ENCODE assay signal across 24 mouse cellular contexts in the genomic region with DNA sequence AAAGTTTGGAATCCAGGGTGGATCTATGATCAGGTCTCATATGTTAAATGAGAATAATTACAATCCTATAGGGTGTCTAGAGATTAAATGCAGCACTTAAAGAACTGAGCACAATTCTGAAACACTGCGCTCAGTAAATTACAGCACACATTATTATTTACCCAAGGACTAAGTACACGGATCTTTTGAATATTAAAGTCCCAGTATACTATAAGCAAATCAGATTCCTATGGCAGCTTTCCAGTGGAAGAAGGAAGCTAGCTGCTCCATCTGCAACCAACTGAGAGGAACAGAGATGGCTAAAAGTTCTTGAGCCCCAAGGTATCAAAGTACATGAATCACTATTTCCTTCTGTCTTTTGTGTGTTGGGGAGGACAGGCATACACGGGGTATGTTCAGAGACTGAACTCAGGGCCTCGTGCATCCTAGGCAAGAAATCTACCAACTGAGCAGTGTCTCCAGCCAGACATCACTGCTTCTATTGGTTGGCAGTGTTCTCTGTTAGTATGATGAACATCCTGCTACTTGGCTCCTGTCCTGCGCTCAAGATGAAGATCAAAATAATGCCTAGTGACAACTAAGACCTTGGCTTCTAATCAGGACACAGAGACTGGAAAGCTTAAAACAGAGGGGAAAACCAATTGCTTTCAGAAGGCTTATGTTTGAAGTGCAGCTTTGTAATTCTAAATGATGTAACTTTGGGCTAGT. TPM values are rescaled to one million over a fixed set of nuclear protein-coding genes. Genes with fewer than 3 reads are reported as not detected.
DNase-seq lines count a peak whose midpoint lies in the region; ATAC-seq and TF ChIP-seq lines count a peak whose summit lies in the region.
"Had no signal": no experiment of that assay in that cellular context is flagged by ENCODE, and none has a peak within 500 bp of the region (broad histone marks: within the 10 kb centered on the region; RNA-seq: fewer than 3 reads in every experiment).

No protein-coding gene starts in this region.

- peak; percentile 26 to 39 for DNase-seq in cerebellum, postnatal 14 days
- DNase-seq in cerebellum, postnatal 36 days, result no peak
- DNase-seq in lung, postnatal 4 days, result no peak
- peak; percentile 26 for DNase-seq in lung, postnatal 14 days
- DNase-seq in stomach, postnatal 0 days (ENCODE audit: low spot score), result no peak
- no peak for DNase-seq in layer of hippocampus, adult 2 months (ENCODE audit: low spot score in 2 of 2)
- no peak for DNase-seq in layer of hippocampus, adult 9-11 months
- DNase-seq: adrenal gland, postnatal 25 days; cerebellum, adult 11-12 months; cerebellum, adult 9-10 months; gastrocnemius, postnatal 10 days; heart, adult 18-20 months; heart, postnatal 10 days; heart, postnatal 4 days had no signal

- peaks cover 17% of the 10 kb centered on the region for H3K4me1 ChIP-seq in lung, embryonic 16.5 days (replicated peaks; ENCODE audit: control insufficient read depth, insufficient read depth, low read length)
- no peaks in the 10 kb centered on the region for H3K4me1 ChIP-seq in stomach, postnatal 0 days (replicated peaks; ENCODE audit: control insufficient read depth, insufficient read depth)
- H3K4me1 ChIP-seq: embryonic facial prominence, embryonic 13.5 days; forebrain, embryonic 12.5 days; hindbrain, embryonic 12.5 days had no signal

- peak overlapping the region; percentile 89 for H3K27ac ChIP-seq in lung, embryonic 16.5 days (ENCODE audit: low read length)
- H3K27ac ChIP-seq in stomach, postnatal 0 days (replicated peaks), result 0 out of 2 replicates have a peak overlapping the region, but pooled peaks have one; percentile 31
- H3K27ac ChIP-seq in layer of hippocampus, adult 2 months, result no peak overlapping the region
- H3K27ac ChIP-seq: embryonic facial prominence, embryonic 13.5 days; heart, embryonic 10.5 days; hindbrain, embryonic 12.5 days had no signal

- H3K9me3 ChIP-seq in lung, embryonic 16.5 days (ENCODE audit: control insufficient read depth, low read length), result no peaks in the 10 kb centered on the region
- no peaks in the 10 kb centered on the region for H3K9me3 ChIP-seq in stomach, postnatal 0 days (ENCODE audit: control insufficient read depth, low read length)
- H3K9me3 ChIP-seq: embryonic facial prominence, embryonic 13.5 days; forebrain, embryonic 12.5 days; heart, embryonic 10.5 days; hindbrain, embryonic 12.5 days had no signal

- no peak overlapping the region for H3K4me2 ChIP-seq in lung, embryonic 16.5 days (ENCODE audit: low read depth, low read length)
- no peak overlapping the region for H3K4me2 ChIP-seq in stomach, postnatal 0 days (replicated peaks; ENCODE audit: low read depth)
- H3K4me2 ChIP-seq: embryonic facial prominence, embryonic 13.5 days; forebrain, embryonic 12.5 days; hindbrain, embryonic 12.5 days had no signal

- no peaks in the 10 kb centered on the region for H3K27me3 ChIP-seq in lung, embryonic 16.5 days (ENCODE audit: control insufficient read depth, insufficient read depth, low read depth, low read length)
- H3K27me3 ChIP-seq in stomach, postnatal 0 days (ENCODE audit: control insufficient read depth, insufficient read depth, low read length), result no peaks in the 10 kb centered on the region
- H3K27me3 ChIP-seq: CH12.LX; embryonic facial prominence, embryonic 13.5 days; forebrain, embryonic 12.5 days; hindbrain, embryonic 12.5 days; Patski had no signal

- no peak for TF ChIP-seq EP300 in stomach, postnatal 0 days (optimal IDR thresholded peaks at IDR 0.05)

- no peak overlapping the region for H3K9ac ChIP-seq in lung, embryonic 16.5 days (ENCODE audit: low read length)
- no peak overlapping the region for H3K9ac ChIP-seq in stomach, postnatal 0 days (ENCODE audit: low read length)
- H3K9ac ChIP-seq: embryonic facial prominence, embryonic 13.5 days; forebrain, embryonic 12.5 days; hindbrain, embryonic 12.5 days had no signal

- 50% methylated on average over 5 of the region's 5 CpGs for WGBS in lung, embryonic 16.5 days
- WGBS in stomach, postnatal 0 days, result 52% methylated on average over 5 of the region's 5 CpGs

- ATAC-seq in lung, embryonic 16.5 days (ENCODE audit: low read depth), result peak; percentile 90
- ATAC-seq in stomach, postnatal 0 days (ENCODE audit: low FRiP score, low TSS enrichment), result no peak; the same call in 1 of the 2 replicates
- ATAC-seq: activated CD4-positive, CD25-positive, alpha-beta regulatory T cell, adult 4 months; hindbrain, embryonic 16.5 days; inflammation-experienced regulatory T-cells, adult 6 months; Patski had no signal

- H3K36me3 ChIP-seq in lung, embryonic 16.5 days (ENCODE audit: control insufficient read depth, insufficient read depth, low read length), result peaks cover 41% of the 10 kb centered on the region
- H3K36me3 ChIP-seq in stomach, postnatal 0 days (ENCODE audit: control insufficient read depth, insufficient read depth, low read length), result peaks cover 15% of the 10 kb centered on the region; the same call in 1 of the 2 replicates

- H3K4me3 ChIP-seq in lung, embryonic 16.5 days (ENCODE audit: low read length), result no peak overlapping the region
- no peak overlapping the region for H3K4me3 ChIP-seq in stomach, postnatal 0 days (ENCODE audit: low read depth, low read length)
- H3K4me3 ChIP-seq in layer of hippocampus, adult 2 months, result no peak overlapping the region
- H3K4me3 ChIP-seq: embryonic facial prominence, embryonic 13.5 days; forebrain, embryonic 12.5 days; heart, embryonic 10.5 days; hindbrain, embryonic 12.5 days had no signal

- TF ChIP-seq CTCF in stomach, postnatal 0 days (IDR thresholded peaks at IDR 0.05; ENCODE audit: low read depth), result no peak
- TF ChIP-seq CTCF in layer of hippocampus, adult 2 months (conservative IDR thresholded peaks at IDR 0.05), result no peak

RNA-seq across cellular contexts. Expression of a gene that starts 13.7 kb away (rescaled TPM):
- 6.3 and 6.4 TPM in 2 replicates for polyA plus RNA-seq in lung, embryonic 16.5 days (2015; fragmentation: Nextera tagmentation; extraction: Ambion mirVana)
- polyA plus RNA-seq in stomach, postnatal 0 days (2015; fragmentation: Nextera tagmentation; extraction: Ambion mirVana), result 2.5 and 2.8 TPM in 2 replicates
- 10 to 100 TPM; 63.1 to 64.0 TPM for total RNA-seq in layer of hippocampus, adult 2 months (2021)

RNA-seq across cellular contexts. Expression of a gene that starts 25.3 kb away (rescaled TPM):
- 17.9 and 19.7 TPM in 2 replicates for polyA plus RNA-seq in lung, embryonic 16.5 days (2015; fragmentation: Nextera tagmentation; extraction: Ambion mirVana)
- polyA plus RNA-seq in stomach, postnatal 0 days (2015; fragmentation: Nextera tagmentation; extraction: Ambion mirVana), result 7.7 and 8.0 TPM in 2 replicates
- total RNA-seq in layer of hippocampus, adult 2 months (2021), result 10 to 100 TPM; 39.3 to 50.5 TPM

Comparison
In these comparisons a context has a peak if more than half of its experiments do, and no peak if none do; other contexts are left out.
1. DNase-seq: peak in cerebellum, postnatal 14 days (2 of 2) and lung, postnatal 14 days (single experiment); none in cerebellum, postnatal 36 days (0 of 2), lung, postnatal 4 days (0 of 2), stomach, postnatal 0 days (single experiment), layer of hippocampus, adult 2 months (0 of 2) and layer of hippocampus, adult 9-11 months (single experiment).